In the genomic region with DNA sequence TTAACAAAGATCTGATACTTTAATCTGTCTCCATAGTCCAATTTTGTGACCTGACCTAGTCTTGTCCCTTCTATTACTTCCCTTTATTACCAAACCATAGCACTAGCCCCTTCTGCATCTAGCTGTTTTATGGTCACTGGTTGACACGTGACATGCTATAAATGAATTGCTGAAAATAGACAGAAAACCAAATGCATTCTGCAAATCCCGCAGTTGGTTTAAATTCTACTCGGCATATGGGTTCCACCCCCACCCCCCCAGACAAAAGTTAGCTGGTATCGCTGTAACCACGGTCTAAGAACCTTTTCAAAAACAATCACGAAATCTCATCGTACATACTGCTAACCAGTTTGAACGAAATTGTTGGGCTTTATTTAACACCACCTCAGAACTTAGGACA, we compare ENCODE assay signal across 8 mouse cellular contexts. TPM values are rescaled to one million over a fixed set of nuclear protein-coding genes. Genes with fewer than 3 reads are reported as not detected.
DNase-seq lines count a peak whose midpoint lies in the region; ATAC-seq lines count a peak whose summit lies in the region.

No protein-coding gene starts in this region.

- peaks cover 16% of the 10 kb centered on the region for H3K4me1 ChIP-seq in kidney, embryonic 14.5 days (ENCODE audit: control insufficient read depth, insufficient read depth, low read length)
- H3K4me1 ChIP-seq in hindbrain, embryonic 12.5 days, result peaks cover 15% of the 10 kb centered on the region
- peaks cover 16% of the 10 kb centered on the region for H3K4me1 ChIP-seq in midbrain, embryonic 14.5 days (ENCODE audit: control insufficient read depth, insufficient read depth, low read length)

- no peaks in the 10 kb centered on the region for H3K9me3 ChIP-seq in kidney, embryonic 14.5 days (ENCODE audit: control insufficient read depth, low read length)
- no peaks in the 10 kb centered on the region for H3K9me3 ChIP-seq in hindbrain, embryonic 12.5 days (replicated peaks)
- H3K9me3 ChIP-seq in midbrain, embryonic 14.5 days (ENCODE audit: control insufficient read depth, low read length), result no peaks in the 10 kb centered on the region

- H3K27me3 ChIP-seq in kidney, embryonic 14.5 days (ENCODE audit: control insufficient read depth, insufficient read depth, low read length), result no peaks in the 10 kb centered on the region
- H3K27me3 ChIP-seq in hindbrain, embryonic 12.5 days, result no peaks in the 10 kb centered on the region
- no peaks in the 10 kb centered on the region for H3K27me3 ChIP-seq in midbrain, embryonic 14.5 days (ENCODE audit: control insufficient read depth, insufficient read depth, low read length)

- no peak overlapping the region for H3K27ac ChIP-seq in kidney, embryonic 14.5 days (ENCODE audit: low read depth, low read length)
- H3K27ac ChIP-seq in hindbrain, embryonic 12.5 days, result no peak overlapping the region
- H3K27ac ChIP-seq in midbrain, embryonic 14.5 days (replicated peaks; ENCODE audit: low read depth, low read length), result no peak overlapping the region

- 4% methylated on average over 8 of the region's 8 CpGs for WGBS in kidney, embryonic 14.5 days
- 9% methylated on average over 8 of the region's 8 CpGs for WGBS in hindbrain, embryonic 12.5 days
- WGBS in midbrain, embryonic 14.5 days, result 9% methylated on average over 8 of the region's 8 CpGs

- peak overlapping the region; percentile 87 for H3K9ac ChIP-seq in kidney, embryonic 14.5 days (ENCODE audit: low read depth, low read length)
- peak overlapping the region; percentile 93 for H3K9ac ChIP-seq in hindbrain, embryonic 12.5 days
- H3K9ac ChIP-seq in midbrain, embryonic 14.5 days (replicated peaks; ENCODE audit: low read length), result peak overlapping the region; percentile 92

- peak overlapping the region; percentile 83 for H3K4me2 ChIP-seq in kidney, embryonic 14.5 days (replicated peaks; ENCODE audit: low read depth, low read length)
- H3K4me2 ChIP-seq in hindbrain, embryonic 12.5 days (replicated peaks), result peak overlapping the region; percentile 80
- peak overlapping the region; percentile 69 for H3K4me2 ChIP-seq in midbrain, embryonic 14.5 days (ENCODE audit: low read length)

- ATAC-seq in kidney, embryonic 14.5 days (ENCODE audit: low FRiP score, low TSS enrichment), result no peak
- no peak for ATAC-seq in hindbrain, embryonic 12.5 days (ENCODE audit: low FRiP score)
- ATAC-seq in midbrain, embryonic 14.5 days (ENCODE audit: low FRiP score, low TSS enrichment), result no peak

- peak overlapping the region; percentile 85 for H3K4me3 ChIP-seq in kidney, embryonic 14.5 days (ENCODE audit: low read length)
- peak overlapping the region; percentile 97 for H3K4me3 ChIP-seq in hindbrain, embryonic 12.5 days
- H3K4me3 ChIP-seq in midbrain, embryonic 14.5 days (replicated peaks; ENCODE audit: low read depth, low read length), result peak overlapping the region; percentile 93

- peaks cover 11% of the 10 kb centered on the region for H3K36me3 ChIP-seq in kidney, embryonic 14.5 days (ENCODE audit: control insufficient read depth, insufficient read depth, low read length)
- H3K36me3 ChIP-seq in hindbrain, embryonic 12.5 days, result 0 out of 2 replicates have a peak, but pooled peaks cover 9% of the 10 kb centered on the region
- peaks cover 8% of the 10 kb centered on the region; the same call in 1 of the 2 replicates for H3K36me3 ChIP-seq in midbrain, embryonic 14.5 days (ENCODE audit: control insufficient read depth, insufficient read depth, low read length)

- DNase-seq in kidney, adult 18-20 months, result no peak
- peak; percentile 9 for DNase-seq in adipocyte (ENCODE audit: low spot score)
- no peak for DNase-seq in midbrain, embryonic 14.5 days
- DNase-seq in gastrocnemius, postnatal 4 days (ENCODE audit: low spot score in 2 of 2), result no peak
- no peak for DNase-seq in spleen, adult 12 weeks (ENCODE audit: low spot score)
- DNase-seq in urinary bladder, postnatal 10 days (ENCODE audit: low spot score), result no peak

RNA-seq across cellular contexts. Expression of gene Slc30a5, which starts 1.0 kb away (rescaled TPM):
- 33.9 and 65.9 TPM in 2 replicates for polyA plus RNA-seq in kidney, embryonic 14.5 days (2014; fragmentation: Nextera tagmentation; extraction: Ambion mirVana)
- 43.5 and 51.2 TPM in 2 replicates for polyA plus RNA-seq in hindbrain, embryonic 12.5 days (2016; fragmentation: Nextera tagmentation; extraction: Ambion mirVana)
- 29.0 and 38.7 TPM in 2 replicates for polyA plus RNA-seq in midbrain, embryonic 14.5 days (2014; fragmentation: Nextera tagmentation; extraction: Ambion mirVana)
- total RNA-seq in gastrocnemius, postnatal 4 days (2021), result 10 to 100 TPM; 31.0 to 31.9 TPM

RNA-seq across cellular contexts. Expression of gene Ccnb1, which starts 45.8 kb away (rescaled TPM):
- polyA plus RNA-seq in kidney, embryonic 14.5 days (2014; fragmentation: Nextera tagmentation; extraction: Ambion mirVana), result 289 and 315 TPM in 2 replicates
- polyA plus RNA-seq in hindbrain, embryonic 12.5 days (2016; fragmentation: Nextera tagmentation; extraction: Ambion mirVana), result 174 and 189 TPM in 2 replicates
- 31.0 and 69.9 TPM in 2 replicates for polyA plus RNA-seq in midbrain, embryonic 14.5 days (2014; fragmentation: Nextera tagmentation; extraction: Ambion mirVana)
- total RNA-seq in gastrocnemius, postnatal 4 days (2021), result 10 to 100 TPM; 25.4 to 29.3 TPM

RNA-seq across cellular contexts. Expression of gene Cenph, which starts 56.5 kb away (rescaled TPM):
- polyA plus RNA-seq in kidney, embryonic 14.5 days (2014; fragmentation: Nextera tagmentation; extraction: Ambion mirVana), result 49.7 and 59.4 TPM in 2 replicates
- 29.1 and 31.3 TPM in 2 replicates for polyA plus RNA-seq in hindbrain, embryonic 12.5 days (2016; fragmentation: Nextera tagmentation; extraction: Ambion mirVana)
- polyA plus RNA-seq in midbrain, embryonic 14.5 days (2014; fragmentation: Nextera tagmentation; extraction: Ambion mirVana), result 5.1 and 8.3 TPM in 2 replicates
- 1 to 10 TPM; 5.5 to 6.4 TPM for total RNA-seq in gastrocnemius, postnatal 4 days (2021)
